Mouse (Mus musculus) limb, embryonic 14.5 days (tissue): Measurements from ENCODE around the gene Dcun1d3. TPM values are rescaled to one million over a fixed set of nuclear protein-coding genes. Genes with fewer than 3 reads are reported as not detected.

Experiments used
- ATAC-seq: fragments of 200-750 bp; cut with Nextera tagmentation; 2 replicates; pipeline ENCODE4 v1.8.0; 2017; ENCODE audit warnings: low read depth, moderate number of reproducible peaks, moderate TSS enrichment; ENCODE audit not compliant: low FRiP score
- DNase-seq: peaks from one replicate; pipeline ENCODE4 v3.0.0-alpha.2; 2015; ENCODE audit warnings: low spot score
- H3K27ac ChIP-seq: fragments of 300-500 bp; sonication (generic); replicated peaks from 2 replicates; pipeline ENCODE4 v1.5.1; 2014; ENCODE audit warnings: low read depth, mild to moderate bottlenecking, low read length, moderate library complexity, mixed read lengths
- H3K27me3 ChIP-seq: fragments of 300-500 bp; sonication (generic); 2 replicates; pipeline ENCODE4 v1.6.1; 2014; ENCODE audit warnings: low read length, mixed read lengths; ENCODE audit not compliant: control insufficient read depth, insufficient read depth
- H3K36me3 ChIP-seq: fragments of 300-500 bp; sonication (generic); 2 replicates; pipeline ENCODE4 v1.6.1; 2014; ENCODE audit warnings: mild to moderate bottlenecking, low read length, moderate library complexity, mixed read lengths; ENCODE audit not compliant: control insufficient read depth, insufficient read depth
- H3K4me1 ChIP-seq: fragments of 300-500 bp; sonication (generic); 2 replicates; pipeline ENCODE4 v1.6.1; 2014; ENCODE audit warnings: antibody characterized with exemption, low read length, mixed read lengths; ENCODE audit not compliant: control insufficient read depth, insufficient read depth
- H3K4me2 ChIP-seq: fragments of 300-500 bp; sonication (generic); replicated peaks from 2 replicates; pipeline ENCODE4 v1.6.1; 2014; ENCODE audit warnings: low read depth, mild to moderate bottlenecking, low read length, moderate library complexity; ENCODE audit not compliant: severe bottlenecking
- H3K4me3 ChIP-seq: fragments of 300-500 bp; sonication (generic); replicated peaks from 2 replicates; pipeline ENCODE4 v1.5.1; 2014; ENCODE audit warnings: low read length
- H3K9ac ChIP-seq: fragments of 300-500 bp; sonication (generic); 2 replicates; pipeline ENCODE4 v1.6.1; 2014; ENCODE audit warnings: mild to moderate bottlenecking, low read depth, low read length, moderate library complexity; ENCODE audit not compliant: severe bottlenecking
- H3K9me3 ChIP-seq: fragments of 300-500 bp; sonication (generic); 2 replicates; pipeline ENCODE4 v1.6.1; 2016; ENCODE audit warnings: low read length; ENCODE audit not compliant: control insufficient read depth
- POLR2A ChIP-seq: fragments of 200-500 bp; IDR thresholded peaks from 2 replicates; pipeline ENCODE4 v1.8.0; 2012; ENCODE audit warnings: inconsistent platforms, mild to moderate bottlenecking, moderate library complexity, borderline replicate concordance; ENCODE audit not compliant: insufficient read depth, insufficient read length; ENCODE audit errors: extremely low read depth
- WGBS: fragments of 180-500 bp; shearing (Covaris S2); extraction: QIAGEN DNeasy Blood & Tissue Kit; methylation state at CpG from one replicate; pipeline ENCODE4 v1.1.7; 2014; 5-methylcytosine and 5-hydroxymethylcytosine counted together
- polyA plus RNA-seq, 2 experiments: library from polyadenylated mRNA; depleted of rRNA in 1 of 2; stranded (reverse) in 1 of 2; unstranded in 1 of 2; fragments of >200 nt; fragmentation: Nextera tagmentation in 1 of 2; extraction: Ambion mirVana in 1 of 2; gene quantifications; 2 replicates each; pipeline versions ENCODE4 v1.2.1 to v1.2.3; 2012 to 2014

Gene Dcun1d3
- polyA plus RNA-seq, 2 experiments, result 6.6 to 7.5 TPM

DNA sequence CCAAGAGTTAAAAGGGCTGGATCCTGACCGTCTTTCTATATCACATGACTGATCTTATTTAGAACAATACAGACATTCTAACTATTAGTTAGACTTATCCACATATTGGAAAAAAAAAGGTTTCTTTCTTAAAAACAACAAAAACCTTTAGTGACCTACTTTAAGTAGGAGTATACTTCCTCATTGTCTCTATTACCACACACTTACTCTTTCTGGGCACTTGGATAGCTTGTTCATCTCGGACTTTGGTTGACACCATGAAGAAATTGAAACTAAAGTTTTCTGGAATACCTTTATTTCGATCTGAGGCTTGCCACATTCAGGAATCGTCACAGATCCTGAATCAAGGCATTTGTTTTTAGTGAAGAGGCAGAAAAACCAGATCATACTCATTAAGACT, 25.0 kb upstream of the Dcun1d3 start:
- DNase-seq, result no peak
- H3K9me3 ChIP-seq, result no peaks in the 10 kb centered on the region
- no peak for TF ChIP-seq POLR2A
- H3K27me3 ChIP-seq, result no peaks in the 10 kb centered on the region
- WGBS, result 81% methylated on average over 4 of the region's 4 CpGs
- no peaks in the 10 kb centered on the region for H3K36me3 ChIP-seq
- no peak overlapping the region for H3K9ac ChIP-seq
- H3K27ac ChIP-seq, result no peak overlapping the region
- no peak for ATAC-seq
- no peak overlapping the region for H3K4me2 ChIP-seq
- H3K4me3 ChIP-seq, result no peak overlapping the region
- H3K4me1 ChIP-seq, result no peaks in the 10 kb centered on the region

DNA sequence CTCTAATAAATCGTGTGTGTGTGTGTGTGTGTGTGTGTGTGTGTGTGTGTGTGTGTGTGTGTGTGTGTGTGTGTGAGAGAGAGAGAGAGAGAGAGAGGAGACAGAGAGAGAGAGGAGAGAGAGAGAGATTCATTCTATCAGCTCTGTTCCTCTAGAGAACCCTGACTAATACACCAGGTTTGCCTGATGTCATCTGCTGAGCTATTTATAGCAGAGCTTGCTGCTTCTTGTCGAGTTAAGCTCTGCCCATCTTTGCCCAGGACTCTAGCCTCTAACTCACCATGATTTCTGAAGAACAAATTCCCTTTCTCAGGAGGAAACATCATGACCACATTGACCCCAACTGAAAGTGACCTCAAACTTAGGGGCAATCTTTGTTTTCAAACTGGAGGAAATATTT, 24.4 kb upstream of the Dcun1d3 start:
- H3K9ac ChIP-seq, result no peak overlapping the region
- H3K27me3 ChIP-seq, result no peaks in the 10 kb centered on the region
- no peaks in the 10 kb centered on the region for H3K4me1 ChIP-seq
- H3K4me2 ChIP-seq, result no peak overlapping the region
- no peak for TF ChIP-seq POLR2A
- H3K4me3 ChIP-seq, result no peak overlapping the region
- no peaks in the 10 kb centered on the region for H3K36me3 ChIP-seq
- H3K9me3 ChIP-seq, result no peaks in the 10 kb centered on the region
- ATAC-seq (no peak), DNase-seq (no peak)
- no peak overlapping the region for H3K27ac ChIP-seq
- 41% methylated on average over 2 of the region's 2 CpGs for WGBS

DNA sequence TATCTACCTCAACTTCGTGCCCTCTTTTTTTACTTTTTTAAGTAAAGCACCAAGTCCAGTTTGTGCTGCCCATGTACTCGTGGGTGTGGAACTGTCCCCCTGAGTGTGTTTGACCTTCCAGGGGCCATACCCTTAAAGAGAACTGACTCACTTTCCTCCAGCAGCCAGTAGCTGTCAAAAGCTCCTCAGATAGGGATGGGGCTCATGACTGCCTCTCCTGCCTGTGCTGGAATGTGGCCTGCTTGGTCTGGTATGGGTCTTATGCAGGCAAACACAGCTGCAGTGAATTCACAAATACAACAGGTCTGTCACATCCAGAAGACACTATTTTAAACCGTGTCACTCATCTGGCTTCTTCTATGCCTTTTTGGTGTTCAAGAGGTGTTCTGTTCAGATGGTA, 15.6 kb upstream of the Dcun1d3 start:
- ATAC-seq, result no peak
- Histone ChIP-seq H3K36me3 (no peaks in the 10 kb centered on the region), H3K27ac (no peak overlapping the region), H3K4me1 (no peaks in the 10 kb centered on the region), H3K9me3 (no peaks in the 10 kb centered on the region), H3K27me3 (no peaks in the 10 kb centered on the region), H3K4me2 (no peak overlapping the region), H3K9ac (no peak overlapping the region), H3K4me3 (no peak overlapping the region)
- WGBS, result 77% methylated on average over 3 of the region's 3 CpGs
- DNase-seq, result no peak
- no peak for TF ChIP-seq POLR2A

DNA sequence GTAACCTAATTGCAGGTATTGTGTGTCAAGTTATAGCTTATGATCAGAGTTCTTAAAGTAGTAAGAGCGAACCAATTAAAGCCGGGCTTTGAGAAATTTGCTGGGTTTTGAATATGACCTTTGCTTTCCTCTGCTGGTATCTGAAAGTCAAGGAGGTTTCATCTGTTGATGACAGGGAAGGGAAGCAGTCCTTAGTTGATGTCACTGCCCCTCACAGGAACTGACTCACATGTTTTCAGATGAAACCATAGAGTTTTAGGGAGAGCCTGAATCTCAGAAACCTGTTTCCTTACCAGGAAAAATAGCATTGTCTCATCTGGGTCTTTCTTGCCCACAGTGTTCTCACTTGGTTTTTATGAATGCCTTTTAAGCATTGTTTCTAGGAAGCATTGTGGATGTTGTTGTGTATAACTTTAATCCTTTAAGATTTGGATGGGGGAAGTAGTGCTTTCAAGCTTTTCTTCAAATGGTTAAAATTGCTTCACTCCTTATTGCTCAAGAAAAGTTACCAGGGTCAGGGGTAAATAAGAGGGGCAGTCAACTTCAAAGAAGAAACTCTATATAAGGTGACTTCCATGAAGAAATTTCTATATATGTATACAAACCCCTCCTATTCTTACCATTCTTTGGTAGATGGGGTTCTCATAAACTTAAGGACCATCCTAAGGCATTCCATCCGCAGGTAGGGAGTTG, 10.6 kb upstream of the Dcun1d3 start:
- no peak overlapping the region for H3K4me3 ChIP-seq
- no peaks in the 10 kb centered on the region for H3K27me3 ChIP-seq
- 88% methylated on average over 3 of the region's 3 CpGs for WGBS
- DNase-seq (no peak), ATAC-seq (no peak)
- no peak overlapping the region for H3K27ac ChIP-seq
- H3K4me2 ChIP-seq, result no peak overlapping the region
- H3K9ac ChIP-seq, result no peak overlapping the region
- H3K4me1 ChIP-seq, result no peaks in the 10 kb centered on the region
- no peaks in the 10 kb centered on the region for H3K36me3 ChIP-seq
- no peak for TF ChIP-seq POLR2A
- no peaks in the 10 kb centered on the region for H3K9me3 ChIP-seq

DNA sequence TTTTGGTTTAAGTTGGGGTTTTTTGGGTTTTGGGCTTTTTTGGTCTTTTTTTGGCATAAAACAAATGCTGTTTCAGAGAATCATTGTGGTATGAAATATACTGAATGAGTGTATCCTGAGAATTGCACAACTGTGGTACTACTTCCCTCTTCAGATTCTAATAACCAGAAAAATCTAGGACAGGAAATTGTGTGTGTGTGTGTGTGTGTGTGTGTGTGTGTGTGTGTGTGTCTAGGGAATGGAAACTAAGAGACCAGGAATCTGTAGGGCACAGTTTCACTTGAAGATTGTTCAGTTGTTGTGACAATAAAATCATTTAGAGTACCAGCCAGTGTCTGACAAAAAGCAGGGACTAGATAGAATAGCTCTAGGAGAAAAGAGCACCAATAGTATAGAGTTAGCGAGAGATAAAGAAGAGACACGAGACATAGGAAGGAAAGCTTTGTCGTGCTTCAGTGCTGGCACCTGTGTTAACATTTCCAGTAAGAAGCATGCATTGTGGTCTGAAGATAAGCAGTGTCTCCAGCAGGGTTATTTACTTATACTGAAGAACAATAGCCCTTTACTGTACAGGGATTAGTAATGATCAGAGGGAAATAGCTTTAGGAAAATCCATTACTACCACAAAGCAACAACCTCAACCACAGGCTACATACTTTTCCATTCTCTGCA, 3.4 kb upstream of the Dcun1d3 start:
- TF ChIP-seq POLR2A, result no peak
- no peak for ATAC-seq
- H3K4me3 ChIP-seq, result no peak overlapping the region

More for the DNA sequence above, 3.4 kb upstream of the Dcun1d3 start:
- Histone ChIP-seq H3K4me1 (peaks cover 4% of the 10 kb centered on the region; the same call in 1 of the 2 replicates), H3K9me3 (no peaks in the 10 kb centered on the region), H3K4me2 (no peak overlapping the region), H3K9ac (no peak overlapping the region), H3K27ac (no peak overlapping the region), H3K27me3 (no peaks in the 10 kb centered on the region), H3K36me3 (no peaks in the 10 kb centered on the region)
- 82% methylated on average over 3 of the region's 3 CpGs for WGBS
- no peak for DNase-seq
